Mouse (Mus musculus) adrenal gland, adult 8-10 months (tissue): ENCODE data around the gene Nfix. TPM values are rescaled to one million over a fixed set of nuclear protein-coding genes. Genes with fewer than 3 reads are reported as not detected.

Experiments
- DNase-seq: peaks from one replicate; pipeline ENCODE4 v3.0.0; 2022
- total RNA-seq, 4 experiments: library from RNA; stranded (reverse); gene quantifications; 2 replicates each; pipeline ENCODE4 v1.2.4; 2022

Gene Nfix
- total RNA-seq, 4 experiments from 2014 or later: 99.6 to 150 (median 117) TPM

DNA sequence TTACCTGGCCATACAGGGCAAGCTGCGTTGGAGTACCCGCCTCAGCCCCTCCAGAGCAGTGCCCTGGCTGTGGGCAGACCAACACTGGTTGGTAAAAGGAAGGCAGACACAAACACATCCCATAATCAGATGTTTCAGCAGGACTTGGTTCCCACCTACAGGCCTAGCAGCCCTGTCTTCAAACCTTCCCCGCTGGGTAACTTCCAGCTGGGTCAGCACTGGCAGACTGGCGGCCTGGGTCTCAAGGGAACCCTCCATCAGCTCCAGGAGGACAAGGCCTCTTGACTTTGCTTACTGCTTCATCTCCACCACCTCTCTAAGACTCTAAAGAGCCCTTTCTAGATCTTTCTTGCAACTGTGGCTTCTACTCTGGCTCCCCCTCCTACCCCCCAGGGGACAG, 63.6 kb downstream of the Nfix start:
- DNase-seq: no peak

DNA sequence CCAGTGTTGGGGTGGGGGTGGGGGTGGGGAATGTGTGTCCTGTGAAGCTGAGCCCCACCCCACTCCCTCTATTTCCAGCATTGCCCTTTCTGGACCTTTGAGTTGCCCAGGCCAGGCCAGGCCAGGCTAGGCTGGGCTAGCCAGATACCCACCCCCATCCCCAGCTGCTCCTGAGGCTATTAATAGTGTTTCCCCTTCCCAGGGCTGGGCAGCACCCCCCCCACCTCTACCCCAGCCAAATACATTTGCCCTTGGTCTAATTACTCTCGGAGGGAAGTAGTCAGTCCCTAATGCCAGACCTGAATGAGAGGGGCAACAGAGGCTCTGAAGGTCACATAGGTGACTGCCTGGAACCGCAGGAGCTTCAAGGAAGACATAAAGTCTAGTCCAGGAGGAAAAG, 64.5 kb downstream of the Nfix start:
- no peak for DNase-seq

DNA sequence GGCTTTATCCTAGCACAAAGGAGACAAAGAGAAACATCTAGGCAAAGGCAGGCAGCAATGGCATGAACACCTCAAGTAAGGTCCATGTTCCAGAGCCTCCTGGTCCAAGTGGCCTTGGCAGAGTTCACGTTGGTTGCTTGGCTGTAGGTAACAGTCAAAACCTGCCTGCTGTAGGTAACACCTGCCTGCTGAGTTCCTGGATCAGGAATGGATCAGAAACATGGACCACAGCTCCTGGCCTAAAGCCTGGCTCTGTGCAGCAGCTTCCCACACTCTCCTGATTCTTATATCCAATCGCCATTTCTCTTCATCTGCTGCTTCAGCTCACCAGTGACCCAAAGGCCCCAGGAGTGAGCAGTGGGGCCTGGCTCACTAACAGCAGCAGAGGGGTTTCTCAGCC, 65.5 kb downstream of the Nfix start:
- DNase-seq: no peak

DNA sequence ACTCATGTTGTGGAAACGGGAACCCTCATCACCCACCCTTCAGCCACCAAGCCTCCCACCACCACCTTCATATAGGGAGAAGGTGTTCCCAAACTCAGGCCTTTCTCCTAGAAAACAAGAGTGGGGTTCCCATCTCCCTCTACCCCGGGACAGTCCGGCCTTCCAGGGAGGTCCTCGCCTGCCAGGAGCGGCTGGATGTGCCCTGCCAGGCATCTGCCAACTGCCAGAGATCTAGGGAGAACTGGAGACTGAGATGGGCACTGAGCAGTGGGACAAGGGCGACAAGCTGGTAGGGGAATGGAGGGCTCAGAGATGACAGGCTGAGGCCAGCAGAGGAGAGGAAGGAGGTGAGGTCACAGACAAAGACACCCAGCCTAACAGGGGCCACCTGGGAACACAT, 66.2 kb downstream of the Nfix start:
- no peak for DNase-seq

DNA sequence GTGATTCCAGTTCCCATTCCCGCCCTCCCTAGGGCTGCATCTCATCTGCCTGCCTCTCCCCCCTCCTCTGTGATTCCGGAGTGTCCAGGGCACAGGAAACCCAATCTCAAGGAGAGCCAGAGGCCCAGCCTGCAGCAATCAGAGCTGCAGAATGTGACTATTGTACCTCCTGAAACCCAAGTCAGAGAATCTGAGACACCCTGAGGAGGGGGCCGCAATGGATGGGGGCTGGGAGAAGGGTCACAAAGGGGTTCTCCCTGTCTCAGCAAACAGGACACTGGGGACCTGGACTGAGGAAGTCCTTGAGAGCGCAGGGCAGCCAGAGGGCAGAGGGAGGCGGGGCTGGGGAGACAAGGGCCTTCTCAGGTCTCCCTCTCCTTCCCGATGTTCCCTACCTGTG, 67.1 kb downstream of the Nfix start:
- no peak for DNase-seq

DNA sequence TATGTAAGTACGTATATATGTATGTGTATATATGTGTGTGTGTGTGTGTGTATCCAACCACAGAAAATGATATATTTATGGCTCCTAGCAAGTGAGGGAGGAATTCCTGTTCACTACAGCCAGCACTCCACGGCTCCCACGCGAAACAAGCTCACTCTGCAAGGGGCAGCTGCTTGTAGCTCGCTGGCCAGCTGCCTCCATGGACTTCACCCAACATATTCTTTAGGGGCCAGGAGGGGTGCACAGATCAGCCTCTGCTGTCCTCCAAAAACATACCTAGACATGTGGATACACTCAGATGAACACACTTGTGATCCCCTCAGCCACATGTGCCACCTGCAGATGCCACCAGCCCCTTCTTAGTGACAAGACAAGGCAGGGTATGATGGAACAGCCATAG, 67.6 kb downstream of the Nfix start:
- no peak for DNase-seq

DNA sequence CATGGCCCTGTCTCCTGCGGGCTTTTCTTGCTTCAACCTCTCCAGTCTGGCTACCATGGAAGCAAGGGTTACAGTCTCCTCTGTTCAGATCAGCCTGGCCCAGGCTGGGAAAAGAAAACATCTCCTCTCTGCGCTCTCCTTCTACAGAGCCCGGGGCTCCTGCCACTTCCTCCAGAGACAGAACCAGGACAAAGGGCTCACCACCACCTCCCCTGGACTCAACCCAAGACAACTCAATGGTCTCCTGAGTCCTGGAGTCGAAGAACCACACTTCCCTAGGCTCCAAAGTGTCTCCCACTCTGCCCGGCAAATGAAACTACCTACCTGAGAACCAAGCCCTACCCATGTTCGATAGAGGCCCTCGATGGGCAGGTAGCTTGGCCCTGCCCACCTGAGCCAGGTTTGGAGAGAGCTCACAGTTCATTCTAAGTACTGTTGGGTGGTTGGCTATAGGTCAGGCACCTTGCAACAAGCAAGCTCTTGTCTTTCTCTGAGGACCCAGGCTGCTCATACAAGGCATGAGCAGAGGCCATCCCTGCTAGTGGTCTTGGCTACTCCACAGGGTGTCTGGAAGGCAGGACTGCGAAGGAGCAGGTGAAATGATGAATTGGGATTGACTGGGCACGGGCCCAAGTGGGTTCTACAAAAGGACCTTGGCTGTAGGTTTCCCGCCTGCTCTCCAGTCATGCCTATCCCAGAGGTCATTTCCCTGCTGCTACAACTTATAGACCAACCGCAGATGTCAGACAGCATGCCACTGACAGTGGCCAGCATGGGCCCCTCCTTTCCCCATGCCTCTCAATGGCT, 68.6 kb downstream of the Nfix start:
- no peak for DNase-seq

DNA sequence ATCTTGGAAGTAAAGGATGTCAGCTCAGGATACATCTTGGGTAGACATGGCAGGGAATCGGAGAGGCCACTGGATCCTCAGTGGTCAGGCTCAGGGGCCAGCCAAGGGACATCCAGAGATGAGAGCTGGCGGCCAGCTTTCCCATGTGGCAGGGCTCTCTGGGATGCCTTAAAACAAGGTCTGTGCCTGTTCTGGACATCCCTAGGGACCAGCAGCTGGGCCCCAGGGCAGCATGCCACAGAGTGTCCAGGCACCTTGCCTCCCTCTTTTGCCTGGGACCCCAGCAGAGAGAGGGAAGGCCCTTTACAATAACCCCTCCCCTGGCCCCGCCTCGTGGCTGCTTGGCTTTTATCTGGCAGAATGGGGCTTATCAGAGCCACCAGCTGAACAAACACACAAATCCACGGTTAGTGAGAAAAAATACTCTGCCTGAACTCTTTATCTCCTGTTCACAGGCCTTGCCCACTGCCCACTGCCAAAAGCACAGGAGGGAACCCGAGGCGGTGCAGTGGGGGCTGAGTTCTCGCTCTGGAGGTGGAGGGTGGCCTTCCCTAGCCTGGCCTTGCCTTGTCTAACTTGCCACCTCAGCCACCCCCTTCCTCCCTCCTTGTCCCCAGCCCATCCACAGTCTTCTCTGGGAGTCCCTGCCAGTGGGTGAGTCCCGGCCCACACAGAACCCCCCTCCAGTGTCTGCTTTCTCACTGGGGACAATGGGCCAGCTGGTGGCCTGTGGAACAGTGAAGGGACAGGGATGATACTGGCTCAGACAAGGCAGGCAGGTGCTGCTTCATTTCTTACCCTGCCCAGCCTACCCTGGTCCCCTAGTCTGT, 69.4 kb downstream of the Nfix start:
- no peak for DNase-seq

DNA sequence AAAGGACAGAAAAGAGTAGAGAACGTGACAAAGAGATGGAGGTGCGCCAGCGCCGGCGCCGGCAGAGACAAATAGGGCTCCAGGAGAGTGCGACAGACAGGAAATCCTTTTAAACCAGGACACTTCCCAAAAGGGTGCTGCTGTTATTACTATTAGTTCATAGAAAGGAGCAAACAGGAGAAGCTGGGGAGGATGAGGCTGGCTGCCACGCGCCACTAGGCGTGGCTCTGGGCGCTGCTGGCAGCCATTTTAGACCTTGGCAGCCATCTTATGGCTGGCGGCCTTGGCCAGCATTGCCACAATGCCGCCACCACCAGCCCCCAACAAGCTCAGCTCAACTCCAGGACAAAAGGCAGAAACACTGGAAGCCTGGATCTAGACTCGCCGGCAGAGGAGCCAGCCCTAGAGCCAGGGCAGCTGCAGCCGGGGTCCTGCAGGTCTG, 70.2 kb downstream of the Nfix start:
- no peak for DNase-seq

DNA sequence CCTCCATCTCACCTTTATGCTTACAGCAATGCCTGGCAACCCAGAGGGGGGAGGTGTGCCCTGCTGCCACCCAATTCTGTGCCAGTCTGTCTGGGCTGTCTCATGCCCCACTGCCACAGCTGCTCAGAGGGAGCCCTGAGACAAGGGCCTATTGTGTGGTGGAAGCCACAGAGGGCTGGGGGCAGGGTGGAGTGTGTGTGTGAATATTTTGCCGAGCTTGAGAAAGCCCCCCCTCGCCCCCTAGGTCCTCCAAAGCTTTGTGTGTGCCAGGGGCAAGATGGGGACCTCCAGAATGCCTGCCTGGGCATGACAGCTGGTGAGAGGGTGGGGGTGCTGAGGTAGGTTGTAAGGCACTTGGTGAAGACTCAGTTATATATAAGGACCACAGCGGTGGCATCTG, 71.7 kb downstream of the Nfix start:
- no peak for DNase-seq

DNA sequence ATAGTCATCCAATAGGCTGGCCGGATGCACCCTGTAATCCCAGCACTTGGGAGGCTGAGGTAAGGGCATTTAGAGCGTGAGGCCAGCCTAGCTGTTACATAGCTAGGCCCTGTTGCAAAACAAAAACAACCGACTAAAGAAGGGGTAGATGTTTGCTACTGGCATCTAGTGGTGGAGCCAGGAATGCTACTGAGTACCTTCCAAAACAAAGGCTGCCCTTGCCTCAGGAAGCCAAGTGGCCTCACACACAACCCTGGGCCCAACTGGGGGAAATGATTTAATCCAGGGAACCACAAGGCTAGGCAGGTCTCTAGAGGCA, 74.2 kb downstream of the Nfix start:
- DNase-seq: no peak

DNA sequence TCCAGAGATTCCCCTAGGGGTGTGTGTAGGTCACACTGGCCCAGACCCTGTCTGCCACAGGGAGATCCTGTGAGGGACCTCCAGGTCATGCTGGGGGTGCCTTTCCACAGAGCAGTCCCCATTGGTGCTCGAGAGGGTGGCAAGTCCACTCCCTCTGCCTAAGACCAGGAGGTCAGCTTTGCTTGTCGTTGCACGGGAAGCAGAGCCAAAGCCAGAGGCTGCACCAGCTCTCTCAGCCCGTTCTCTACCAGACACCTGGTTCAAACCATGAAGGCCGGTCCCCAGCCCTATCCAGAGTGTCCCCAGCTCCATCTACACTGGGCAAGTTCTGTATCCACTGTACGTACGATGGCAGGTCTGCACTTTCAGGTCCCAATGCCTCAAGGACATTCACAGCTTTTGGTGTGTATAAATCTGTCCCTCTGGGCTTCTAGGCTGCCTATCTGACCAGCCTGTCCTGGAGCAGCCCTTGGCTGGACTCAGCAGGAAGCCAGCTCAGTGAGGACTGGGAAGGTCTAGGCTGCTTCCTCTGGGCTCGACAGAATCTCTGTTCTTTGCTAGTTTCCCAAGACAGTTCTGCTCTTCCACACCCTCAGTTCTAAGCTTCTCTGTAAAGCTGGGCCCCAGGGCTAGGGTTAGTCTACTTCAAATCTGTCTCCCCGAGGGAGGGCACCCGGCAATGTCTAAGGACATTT, 74.8 kb downstream of the Nfix start:
- no peak for DNase-seq

DNA sequence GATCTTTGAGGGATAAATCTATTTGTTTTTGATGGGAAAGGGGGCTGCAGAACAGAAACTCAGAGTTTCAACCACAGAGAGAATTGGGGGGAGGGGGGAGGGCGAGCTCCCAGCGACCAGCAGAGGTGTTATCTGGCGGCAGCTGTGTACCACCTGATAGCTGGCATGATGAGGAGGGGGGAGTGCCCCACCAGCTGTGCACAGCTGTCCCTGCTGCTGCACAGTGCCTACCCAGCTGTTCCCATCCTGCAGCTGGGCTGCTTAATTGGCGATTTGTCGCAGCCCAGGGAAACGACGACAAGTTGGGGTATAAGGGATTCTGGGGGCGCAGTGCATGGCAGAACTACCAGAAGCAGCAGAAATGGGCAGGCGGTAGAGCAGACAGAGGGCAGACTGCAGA, 75.5 kb downstream of the Nfix start:
- no peak for DNase-seq

DNA sequence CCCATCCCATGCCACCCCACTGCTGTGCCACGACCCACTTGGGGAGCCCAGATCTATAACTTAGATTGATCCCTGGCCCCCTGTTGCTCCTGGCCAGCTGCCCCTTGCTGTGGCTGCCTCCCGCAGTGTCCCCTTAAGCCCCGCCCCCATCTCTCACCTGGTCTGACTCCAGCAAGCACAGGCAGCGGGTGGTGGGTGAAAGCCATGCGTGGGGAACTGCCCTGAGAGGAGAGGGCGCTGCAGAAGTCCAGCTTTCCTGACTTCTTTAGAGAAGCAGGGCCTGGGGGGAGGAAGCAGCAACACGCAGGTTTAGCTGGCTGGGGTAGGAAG, 76.6 kb downstream of the Nfix start:
- no peak for DNase-seq

DNA sequence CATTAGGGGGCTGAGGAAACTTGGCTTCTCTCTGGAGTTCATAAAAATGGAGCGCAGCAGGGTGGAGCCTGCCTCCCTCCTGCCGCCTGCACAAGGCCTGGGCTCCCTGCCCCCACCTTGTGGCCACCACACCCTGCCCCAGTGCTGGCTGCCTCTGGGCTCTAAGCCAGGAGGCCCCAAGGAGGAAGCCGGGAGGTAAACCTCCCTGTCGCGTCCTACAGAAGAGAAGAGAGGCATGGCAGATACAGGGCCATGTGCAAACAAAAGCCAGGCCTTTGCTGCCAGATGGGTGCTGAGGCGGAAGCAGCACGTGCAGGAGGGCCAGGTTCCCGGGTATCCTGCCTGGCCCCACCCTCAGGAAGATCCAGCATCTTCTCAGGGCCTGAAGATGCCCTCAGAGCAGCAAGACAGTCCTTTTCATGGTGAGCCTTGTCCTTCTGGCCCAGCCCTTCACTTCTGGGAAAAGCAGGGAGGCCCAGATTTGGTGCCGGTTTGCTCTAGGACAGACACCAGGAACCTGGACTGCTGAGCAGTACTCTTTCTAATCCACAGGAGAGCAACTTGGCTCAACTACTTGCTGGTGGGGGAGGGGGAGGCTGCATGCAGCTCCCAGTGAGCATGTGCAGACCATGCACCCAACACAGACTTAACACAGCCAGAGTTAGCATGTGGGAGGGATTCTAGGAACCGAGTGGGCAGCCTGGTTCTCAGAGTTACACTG, 77.1 kb downstream of the Nfix start, which contains the start of gene G430095P16Rik:
Gene G430095P16Rik (plus strand): TSS at position 158 of the 721 bp plus-strand sequence.
- no peak for DNase-seq

DNA sequence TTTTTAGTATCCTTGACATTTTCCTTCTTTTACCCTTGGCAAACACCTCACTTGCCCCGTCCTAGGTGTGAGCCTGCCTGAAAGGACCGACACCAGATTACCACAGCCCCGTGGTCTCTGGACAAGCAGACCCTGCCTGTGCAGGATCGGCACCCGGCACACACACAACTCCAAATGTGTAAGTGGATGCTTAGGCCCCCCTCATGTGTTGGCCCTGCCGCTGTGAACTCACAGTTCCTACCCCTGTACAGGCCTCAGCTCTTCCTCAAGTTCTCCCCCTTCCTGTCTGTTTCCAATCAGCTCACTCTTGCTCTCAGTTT, 77.7 kb downstream of the Nfix start:
- no peak for DNase-seq

DNA sequence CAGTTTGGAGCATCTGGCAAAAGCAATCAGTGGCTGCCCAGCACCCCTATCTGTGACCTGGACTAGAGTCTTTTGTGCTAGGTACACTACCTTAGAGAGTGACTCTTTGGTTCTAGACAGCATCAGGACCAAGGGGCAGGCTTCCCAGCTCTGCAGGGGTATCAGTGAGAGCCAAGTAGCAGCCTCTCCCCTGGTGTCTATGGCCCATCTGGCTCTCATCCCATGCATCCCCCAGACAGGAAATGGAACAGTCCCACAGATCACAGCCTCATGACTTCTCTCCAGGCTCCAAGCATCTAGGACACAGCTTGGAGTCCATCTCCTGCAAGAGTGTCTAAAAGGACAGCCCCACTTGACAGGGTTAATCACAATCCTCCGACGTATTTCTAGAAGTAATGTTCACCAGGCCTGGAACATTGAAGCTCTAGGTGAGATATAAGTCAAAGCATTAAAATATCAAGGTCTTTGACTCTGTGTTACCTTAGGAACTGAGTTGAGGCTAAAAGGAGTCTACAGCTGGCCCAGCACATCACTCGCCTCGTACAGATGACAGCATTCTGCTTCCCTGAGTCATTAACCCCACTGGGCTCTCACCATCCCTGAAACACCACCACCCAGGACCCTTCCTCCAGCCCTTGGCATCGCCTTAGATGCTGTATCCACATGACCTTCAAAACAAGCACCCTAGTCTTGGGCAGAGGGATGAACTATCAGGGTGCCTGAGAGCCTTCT, 81.0 kb downstream of the Nfix start:
- no peak for DNase-seq

DNA sequence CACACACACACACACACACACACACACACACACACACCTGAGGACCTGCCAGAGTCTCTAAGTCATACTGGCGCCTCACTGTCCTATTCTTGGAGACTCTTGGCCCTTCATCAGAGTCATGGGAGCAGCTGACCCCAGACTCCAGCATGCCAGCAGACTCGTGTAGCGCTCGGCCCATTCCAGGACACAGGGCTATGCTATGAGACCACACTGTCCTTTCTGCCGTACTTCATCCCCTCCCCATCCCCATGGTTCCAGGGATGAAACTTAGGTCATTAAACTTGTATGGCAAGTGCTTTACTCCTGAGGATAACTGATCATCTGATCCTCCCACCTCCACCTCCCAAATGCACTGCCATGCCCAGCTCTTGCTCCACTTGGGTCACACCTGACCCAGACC, 81.7 kb downstream of the Nfix start:
- DNase-seq: no peak

DNA sequence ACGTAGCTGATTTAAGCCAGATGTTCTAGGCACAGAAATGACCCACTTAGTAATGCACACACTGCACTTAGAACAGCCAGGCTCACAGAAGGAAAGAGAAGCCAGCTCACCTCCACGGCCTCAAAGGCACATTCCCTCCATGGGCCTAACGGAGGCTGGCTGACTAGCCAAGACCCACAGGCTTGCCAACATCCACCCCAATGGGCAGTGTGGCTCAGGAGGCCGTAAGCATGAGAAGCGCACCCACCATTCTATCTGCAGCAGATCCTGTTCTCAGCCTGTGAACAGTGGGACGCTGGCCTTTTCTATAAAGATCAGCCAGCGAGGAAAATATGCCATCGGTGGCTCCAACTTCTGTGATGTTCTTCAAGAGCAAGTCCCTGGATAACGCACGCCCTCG, 83.4 kb downstream of the Nfix start:
- DNase-seq: no peak

DNA sequence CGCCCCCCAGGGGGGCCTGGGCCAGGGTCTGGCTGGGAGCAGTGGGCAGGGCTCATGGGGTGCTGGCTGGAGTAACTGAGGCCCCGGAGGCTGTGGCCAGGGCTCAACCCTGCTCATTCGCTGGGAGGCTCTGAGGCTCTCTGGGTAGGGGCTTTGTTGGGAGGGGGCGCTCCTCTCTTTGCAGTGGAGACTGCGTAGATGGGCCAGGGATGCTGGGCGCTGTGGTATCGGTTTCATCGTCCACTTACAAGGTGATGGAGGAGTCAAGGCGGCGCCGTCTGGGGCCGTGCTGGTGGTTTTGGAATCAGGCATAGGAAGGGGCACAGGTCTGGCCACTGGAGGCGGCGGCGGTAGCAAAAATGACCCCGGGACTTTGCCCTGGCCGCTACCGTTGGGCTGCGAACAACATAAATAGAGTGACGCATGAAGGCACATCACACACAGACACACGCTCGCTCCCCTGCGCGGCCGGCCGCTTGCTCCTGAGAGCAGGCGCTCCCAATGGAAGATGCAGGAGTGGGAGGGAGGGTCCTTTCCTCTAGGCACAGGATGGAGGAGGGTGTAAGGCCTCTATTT, 84.2 kb downstream of the Nfix start:
- no peak for DNase-seq

DNA sequence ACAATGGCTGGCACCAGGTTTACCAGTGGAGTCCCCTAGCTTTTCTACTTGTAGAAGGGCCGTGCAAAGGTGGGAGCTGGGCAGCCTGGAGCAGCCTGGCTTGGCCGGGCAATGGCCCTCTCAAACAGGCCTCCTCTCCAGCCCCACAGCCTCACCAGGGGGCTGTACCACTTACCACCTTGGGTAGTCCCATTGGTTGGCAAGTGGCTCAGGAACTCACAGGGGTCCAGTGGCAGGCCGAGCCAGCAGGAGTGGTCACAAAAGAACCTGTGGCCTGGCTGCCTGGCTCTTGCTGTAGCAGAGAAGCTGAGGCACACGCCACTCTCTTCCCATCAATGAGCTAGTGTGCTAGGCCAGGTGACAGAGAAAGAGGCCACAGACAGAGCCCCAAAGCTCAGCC, 86.0 kb downstream of the Nfix start:
- DNase-seq: no peak

DNA sequence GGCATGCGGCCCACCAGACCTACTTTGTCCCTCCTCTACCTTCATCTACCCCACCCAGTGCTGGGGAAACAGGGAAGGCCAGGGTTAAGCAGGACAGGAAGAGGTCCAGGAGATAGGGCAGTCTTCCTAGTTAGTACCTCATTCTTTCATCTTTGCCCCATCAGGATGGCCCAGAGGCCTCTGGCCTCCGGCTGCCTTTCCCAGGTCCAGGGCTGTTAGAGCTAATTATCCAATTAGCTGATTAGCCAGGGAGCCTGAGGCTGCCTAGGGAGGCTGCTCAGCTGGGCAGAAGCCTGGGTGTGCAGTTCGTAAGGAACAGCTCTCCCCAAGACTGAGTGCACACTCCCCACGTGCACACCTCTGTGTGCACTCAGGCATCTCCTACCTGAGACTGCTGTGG, 86.8 kb downstream of the Nfix start:
- no peak for DNase-seq
